Mouse (Mus musculus) kidney, postnatal 0 days (tissue): ENCODE data around the gene Iqschfp. TPM values are rescaled to one million over a fixed set of nuclear protein-coding genes. Genes with fewer than 3 reads are reported as not detected.
A peak's percentile ranks its signal among the peaks of the same experiment; 100 is the strongest.

Experiments used
- ATAC-seq: fragments of 200-750 bp; cut with Nextera tagmentation; replicated peaks from 2 replicates; pipeline ENCODE4 v1.8.0; 2017; ENCODE audit warnings: low read depth, moderate number of reproducible peaks, moderate TSS enrichment, moderate library complexity; ENCODE audit not compliant: low FRiP score
- DNase-seq: peaks from one replicate; pipeline ENCODE4 v3.0.0-alpha.2; 2016; ENCODE audit warnings: low spot score
- H3K27ac ChIP-seq: fragments of 300-500 bp; sonication (generic); 2 replicates; pipeline ENCODE4 v1.5.1; 2014; ENCODE audit warnings: mild to moderate bottlenecking
- H3K27me3 ChIP-seq: fragments of 300-500 bp; sonication (generic); 2 replicates; pipeline ENCODE4 v1.6.1; 2014; ENCODE audit warnings: low read length, mixed read lengths; ENCODE audit not compliant: insufficient read depth
- H3K36me3 ChIP-seq: fragments of 300-500 bp; sonication (generic); 2 replicates; pipeline ENCODE4 v1.6.1; 2014; ENCODE audit warnings: low read length, mixed read lengths; ENCODE audit not compliant: insufficient read depth
- H3K4me1 ChIP-seq: fragments of 300-500 bp; sonication (generic); replicated peaks from 2 replicates; pipeline ENCODE4 v1.6.1; 2014; ENCODE audit warnings: antibody characterized with exemption, low read length, mixed read lengths; ENCODE audit not compliant: insufficient read depth
- H3K4me2 ChIP-seq: fragments of 300-500 bp; sonication (generic); 2 replicates; pipeline ENCODE4 v1.6.1; 2014; ENCODE audit warnings: mild to moderate bottlenecking, low read length, moderate library complexity, mixed read lengths
- H3K4me3 ChIP-seq: fragments of 300-500 bp; sonication (generic); replicated peaks from 2 replicates; pipeline ENCODE4 v1.5.1; 2014; ENCODE audit warnings: low read depth, low read length
- H3K9ac ChIP-seq: fragments of 300-500 bp; sonication (generic); 2 replicates; pipeline ENCODE4 v1.6.1; 2014; ENCODE audit warnings: low read depth, low read length
- H3K9me3 ChIP-seq: fragments of 300-500 bp; sonication (generic); replicated peaks from 2 replicates; pipeline ENCODE4 v1.6.1; 2016; ENCODE audit warnings: low read length, inconsistent platforms, mixed read lengths
- CTCF ChIP-seq: IDR thresholded peaks from 2 replicates; pipeline ENCODE4 v1.5.1; 2016; ENCODE audit warnings: antibody characterized with exemption, low read depth, mild to moderate bottlenecking, moderate library complexity
- WGBS: fragments of 180-500 bp; shearing (Covaris S2); extraction: QIAGEN DNeasy Blood & Tissue Kit; methylation state at CpG from one replicate; pipeline ENCODE4 v1.1.7; 2014; 5-methylcytosine and 5-hydroxymethylcytosine counted together
- polyA plus RNA-seq: library from polyadenylated mRNA; unstranded; fragments of >200 nt; fragmentation: Nextera tagmentation; extraction: Ambion mirVana; gene quantifications from 2 replicates; pipeline ENCODE4 v1.2.1, GENCODE M21; 2015

Gene Iqschfp
- polyA plus RNA-seq, 1 experiment from 2014 or later, result 0.05 TPM

DNA sequence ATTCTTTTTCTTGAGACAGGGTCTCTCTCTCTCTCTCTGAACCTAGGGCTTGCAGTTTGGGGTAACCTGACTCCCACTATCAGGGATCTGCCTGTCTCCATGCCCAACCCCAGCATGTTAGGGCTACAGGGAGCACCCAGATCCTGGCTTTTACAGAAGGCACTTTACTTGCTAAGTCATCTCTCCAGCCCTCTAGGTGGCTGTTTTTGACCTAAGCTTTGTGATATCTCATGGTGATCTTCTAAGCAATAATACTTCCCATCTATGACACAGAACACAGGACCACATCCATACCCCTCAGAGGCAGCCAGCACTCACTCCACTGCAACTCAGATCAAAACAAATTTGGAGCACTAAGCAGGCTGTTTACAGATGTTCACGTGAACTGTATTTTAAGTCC lies 600.0 kb downstream of the Iqschfp start:
- H3K4me3 ChIP-seq, result no peak overlapping the region
- H3K4me2 ChIP-seq, result peak overlapping the region; percentile 99; the same call in 1 of the 2 replicates
- H3K9ac ChIP-seq, result no peak overlapping the region
- no peaks in the 10 kb centered on the region for H3K36me3 ChIP-seq
- no peak for ATAC-seq
- H3K27ac ChIP-seq, result peak overlapping the region; percentile 97
- H3K27me3 ChIP-seq, result no peaks in the 10 kb centered on the region
- 61% methylated on average over 1 of the region's 1 CpGs for WGBS
- H3K4me1 ChIP-seq, result peaks cover 7% of the 10 kb centered on the region
- TF ChIP-seq CTCF, result no peak
- no peak for DNase-seq
- H3K9me3 ChIP-seq, result no peaks in the 10 kb centered on the region

DNA sequence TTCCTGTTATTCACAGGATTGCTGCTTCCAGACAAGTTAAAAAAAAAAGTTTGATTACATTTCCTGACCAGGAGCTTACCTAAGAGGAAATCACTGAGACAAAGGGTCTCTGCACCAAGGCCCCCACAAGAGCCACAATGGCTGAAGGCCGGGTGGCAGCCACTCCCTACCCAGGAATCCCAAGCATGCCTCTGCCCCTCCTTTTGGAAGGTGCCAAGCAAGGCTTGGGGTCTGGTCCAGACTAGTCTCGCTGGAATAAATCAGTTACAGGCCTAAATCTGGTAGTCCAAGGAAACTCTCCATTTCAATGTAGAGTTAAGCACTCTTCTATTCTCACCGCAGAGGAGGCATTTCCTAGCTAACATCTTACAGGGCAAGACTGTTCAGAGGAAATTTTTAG lies 600.5 kb downstream of the Iqschfp start:
- H3K4me1 ChIP-seq, result peaks cover 7% of the 10 kb centered on the region
- DNase-seq (peak; percentile 42), ATAC-seq (no peak)
- peak overlapping the region; percentile 99 for H3K4me2 ChIP-seq
- no peak overlapping the region for H3K9ac ChIP-seq
- no peaks in the 10 kb centered on the region for H3K36me3 ChIP-seq
- H3K27me3 ChIP-seq, result no peaks in the 10 kb centered on the region
- WGBS, result 29% methylated on average over 3 of the region's 3 CpGs
- no peak overlapping the region; the same call in 1 of the 2 replicates for H3K4me3 ChIP-seq
- H3K9me3 ChIP-seq, result no peaks in the 10 kb centered on the region
- peak overlapping the region; percentile 97 for H3K27ac ChIP-seq
- no peak for TF ChIP-seq CTCF

DNA sequence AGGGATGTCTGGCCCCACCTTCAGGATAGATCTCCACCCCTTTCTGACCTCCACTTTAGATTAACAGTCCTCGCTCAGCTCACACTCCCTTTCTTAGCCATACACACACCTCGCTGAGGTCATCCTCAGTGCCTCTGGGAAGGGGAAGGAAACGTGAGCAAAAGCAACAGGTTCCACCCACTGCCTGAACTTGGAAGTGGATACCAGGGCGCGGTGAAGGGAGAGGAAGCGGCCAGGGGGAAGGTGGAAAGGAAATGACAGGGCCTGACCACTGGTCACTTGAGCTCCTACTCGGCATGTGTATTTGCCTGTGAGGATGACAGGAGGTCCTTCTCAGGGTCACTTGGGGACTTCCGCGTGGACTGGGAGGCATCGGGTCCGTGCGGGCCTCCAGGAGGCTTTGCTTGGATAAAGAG lies 601.1 kb downstream of the Iqschfp start:
- DNase-seq, result peak; percentile 88
- WGBS, result 1% methylated on average over 12 of the region's 12 CpGs
- Histone ChIP-seq H3K4me2 (peak overlapping the region; percentile 99), H3K36me3 (no peaks in the 10 kb centered on the region), H3K4me1 (peaks cover 7% of the 10 kb centered on the region), H3K4me3 (peak overlapping the region; percentile 84), H3K27ac (peak overlapping the region; percentile 97), H3K27me3 (no peaks in the 10 kb centered on the region), H3K9ac (peak overlapping the region; percentile 83), H3K9me3 (no peaks in the 10 kb centered on the region)
- peak; percentile 36 for TF ChIP-seq CTCF
- ATAC-seq, result peak; percentile 58

DNA sequence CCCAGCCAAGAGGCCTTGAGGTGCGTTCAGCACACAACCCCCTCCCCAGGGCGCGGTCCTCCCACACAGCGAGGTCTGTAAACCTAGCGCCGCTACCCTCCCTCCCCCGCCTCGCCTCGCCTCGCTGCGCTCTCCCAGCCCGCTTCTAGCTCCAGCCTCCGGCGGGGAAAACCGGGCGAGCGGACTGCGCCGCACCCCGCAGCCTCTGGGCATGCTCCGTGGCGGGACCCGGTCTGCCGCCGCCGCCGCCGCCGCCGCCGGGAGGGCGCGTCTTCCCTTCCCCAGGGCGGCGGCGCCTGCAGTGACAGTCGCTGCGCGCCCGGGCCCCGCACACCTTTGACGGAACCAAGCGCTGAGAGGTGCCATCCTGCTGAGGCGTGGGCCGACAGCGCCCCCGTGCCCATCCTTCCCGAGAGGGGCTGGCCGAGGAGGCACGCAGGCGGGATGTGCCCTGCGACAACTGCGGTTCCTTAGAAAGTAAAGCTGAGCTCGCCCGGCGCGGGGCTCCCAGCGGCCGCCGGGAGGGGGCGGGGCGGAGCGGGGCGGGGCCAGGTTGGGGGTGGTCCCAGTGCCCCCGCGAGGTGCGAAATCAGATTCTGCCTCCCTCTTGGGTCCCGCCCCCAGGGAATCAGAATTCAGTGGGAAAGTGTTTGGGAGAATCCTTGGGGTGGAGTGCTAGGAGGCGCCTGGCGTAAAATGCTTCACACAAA lies 601.7 kb downstream of the Iqschfp start:
- Histone ChIP-seq H3K36me3 (no peaks in the 10 kb centered on the region), H3K9me3 (no peaks in the 10 kb centered on the region), H3K9ac (peak overlapping the region; percentile 83), H3K4me1 (peaks cover 7% of the 10 kb centered on the region), H3K27me3 (no peaks in the 10 kb centered on the region), H3K27ac (peak overlapping the region; percentile 97), H3K4me3 (peak overlapping the region; percentile 84), H3K4me2 (peak overlapping the region; percentile 99)
- ATAC-seq (peak; percentile 85), DNase-seq (peak; percentile 89)
- under 1% methylated on average over 70 of the region's 70 CpGs for WGBS
- 0 out of 2 replicates have a peak, but pooled peaks have one; percentile 24 for TF ChIP-seq CTCF

DNA sequence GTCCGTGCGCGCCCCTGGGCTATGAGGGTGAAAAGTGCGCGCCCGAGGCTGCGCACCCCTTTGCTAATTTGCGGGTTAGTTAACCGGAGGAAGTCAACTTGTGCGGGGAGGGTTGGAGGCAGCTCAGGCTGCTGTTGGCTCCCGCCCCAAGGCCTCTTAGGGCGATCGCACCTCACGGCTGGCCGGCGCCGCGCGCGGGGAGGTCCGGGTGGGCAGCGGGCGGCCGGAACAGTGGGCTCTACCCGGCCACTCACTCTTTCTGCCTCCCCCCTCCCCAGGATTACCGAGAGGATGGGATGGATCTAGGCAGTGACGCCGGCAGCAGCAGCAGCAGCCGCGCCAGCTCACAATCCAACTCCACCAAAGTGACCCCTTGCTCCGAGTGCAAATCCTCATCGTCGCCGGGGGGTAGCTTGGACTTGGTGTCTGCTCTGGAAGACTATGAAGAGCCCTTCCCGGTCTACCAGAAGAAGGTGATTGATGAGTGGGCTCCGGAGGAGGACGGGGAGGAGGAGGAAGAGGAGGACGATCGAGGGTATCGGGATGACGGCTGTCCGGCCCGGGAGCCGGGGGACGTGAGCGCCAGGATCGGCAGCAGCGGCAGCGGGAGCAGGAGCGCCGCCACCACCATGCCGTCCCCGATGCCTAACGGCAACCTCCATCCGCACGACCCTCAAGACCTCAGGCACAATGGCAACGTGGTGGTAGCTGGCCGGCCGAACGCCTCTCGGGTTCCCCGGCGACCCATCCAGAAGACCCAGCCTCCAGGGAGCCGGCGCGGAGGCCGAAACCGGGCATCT lies 602.5 kb downstream of the Iqschfp start:
- no peaks in the 10 kb centered on the region for H3K27me3 ChIP-seq
- ATAC-seq (peak; percentile 22), DNase-seq (peak; percentile 60)
- H3K9ac ChIP-seq, result peak overlapping the region; percentile 83
- no peaks in the 10 kb centered on the region for H3K9me3 ChIP-seq
- TF ChIP-seq CTCF, result no peak
- peaks cover 7% of the 10 kb centered on the region for H3K4me1 ChIP-seq
- H3K4me3 ChIP-seq, result peak overlapping the region; percentile 84
- under 1% methylated on average over 68 of the region's 68 CpGs for WGBS
- H3K4me2 ChIP-seq, result peak overlapping the region; percentile 99
- H3K27ac ChIP-seq, result peak overlapping the region; percentile 97
- H3K36me3 ChIP-seq, result no peaks in the 10 kb centered on the region

DNA sequence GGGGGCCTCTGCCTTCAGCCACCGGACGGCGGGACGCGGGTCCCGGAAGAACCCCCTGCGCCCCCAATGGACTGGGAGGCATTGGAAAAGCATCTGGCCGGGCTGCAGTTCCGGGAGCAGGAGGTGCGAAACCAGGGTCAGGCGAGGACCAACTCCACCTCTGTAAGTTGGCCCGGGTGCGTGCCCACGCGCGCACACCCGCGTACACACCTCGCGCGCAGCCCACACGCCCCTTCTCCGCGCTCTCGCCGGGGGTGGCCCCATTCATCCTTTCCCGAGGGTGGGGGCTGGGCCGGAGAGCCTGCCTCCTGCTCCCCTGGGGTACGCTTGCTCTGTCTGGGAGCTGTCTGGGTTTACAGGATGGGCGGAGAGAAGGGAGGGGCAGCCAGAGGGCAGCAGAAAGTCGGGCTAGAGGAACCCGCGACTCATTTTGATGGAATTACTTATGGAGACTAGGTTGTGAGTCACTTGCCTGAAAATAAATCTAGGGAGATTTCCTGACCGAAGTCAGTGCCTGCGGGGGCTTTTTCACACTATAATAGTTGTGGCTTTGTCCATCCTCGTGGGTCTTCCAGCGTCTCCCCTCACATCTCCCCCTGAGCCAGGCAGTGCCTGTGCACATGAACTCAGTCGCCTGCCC lies 603.2 kb downstream of the Iqschfp start:
- Histone ChIP-seq H3K4me3 (peak overlapping the region; percentile 84), H3K36me3 (no peaks in the 10 kb centered on the region), H3K9ac (peak overlapping the region; percentile 83), H3K4me1 (peaks cover 7% of the 10 kb centered on the region), H3K4me2 (peak overlapping the region; percentile 99), H3K9me3 (no peaks in the 10 kb centered on the region), H3K27ac (peak overlapping the region; percentile 97), H3K27me3 (no peaks in the 10 kb centered on the region)
- peak; percentile 25 for TF ChIP-seq CTCF
- peak; percentile 71 for DNase-seq
- ATAC-seq, result peak; percentile 18
- under 1% methylated on average over 38 of the region's 38 CpGs for WGBS
